Mouse (Mus musculus): ENCODE measurements around the gene Bdh2. TPM values are rescaled to one million over a fixed set of nuclear protein-coding genes. Genes with fewer than 3 reads are reported as not detected.
A peak's percentile ranks its signal among the peaks of the same experiment; 100 is the strongest.

The Bdh2 gene
- polyA plus RNA-seq, 1 experiment from 2014 or later = 46.0 TPM

DNA sequence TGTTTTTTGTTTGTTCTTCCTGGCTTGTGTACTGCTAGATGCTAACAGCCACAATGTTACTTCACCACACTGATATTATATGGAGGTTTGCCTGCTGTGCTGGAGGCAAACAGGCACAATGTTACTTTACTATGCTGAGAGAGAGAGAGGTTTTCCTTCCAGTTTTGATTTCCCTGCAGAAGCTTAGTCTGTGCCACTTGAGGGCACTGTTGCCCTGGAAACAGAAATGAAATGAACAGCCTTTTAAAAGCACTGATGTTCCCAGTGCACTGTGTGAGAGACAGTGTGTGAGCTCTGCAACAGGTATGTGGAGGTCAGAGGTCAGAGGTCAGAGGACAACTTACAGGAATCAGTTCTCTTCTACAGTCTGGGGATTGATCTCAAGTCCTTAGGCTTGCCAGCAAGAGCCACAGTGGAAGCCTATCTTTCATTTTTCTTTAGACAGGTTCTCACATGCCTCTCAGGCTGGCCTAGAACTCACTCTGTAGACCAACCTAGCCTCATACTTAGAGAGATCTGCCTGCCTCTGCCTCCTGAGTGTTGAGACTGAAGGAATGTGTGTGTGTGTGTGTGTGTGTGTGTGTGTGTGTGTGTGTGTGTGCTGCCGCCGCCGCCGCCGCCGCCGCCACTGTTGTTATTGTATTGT is 9.4 kb downstream of the Bdh2 start:
- H3K9me3 ChIP-seq (ENCODE audit: low read length) = no peaks in the 10 kb centered on the region
- H3K4me2 ChIP-seq (replicated peaks; ENCODE audit: low read depth, low read length) = no peak overlapping the region
- no peak overlapping the region for H3K4me3 ChIP-seq (ENCODE audit: low read length)
- no peaks in the 10 kb centered on the region for H3K27me3 ChIP-seq (ENCODE audit: insufficient read depth, low read length)
- ATAC-seq (ENCODE audit: low FRiP score, low TSS enrichment) = peak; percentile 62
- WGBS = 95% methylated on average over 7 of the region's 7 CpGs
- no peak overlapping the region for H3K9ac ChIP-seq (replicated peaks; ENCODE audit: low read length)
- H3K4me1 ChIP-seq (ENCODE audit: insufficient read depth, low read length) = no peaks in the 10 kb centered on the region
- no peaks in the 10 kb centered on the region for H3K36me3 ChIP-seq (ENCODE audit: insufficient read depth, low read length)
- no peak overlapping the region for H3K27ac ChIP-seq (ENCODE audit: low read length)

DNA sequence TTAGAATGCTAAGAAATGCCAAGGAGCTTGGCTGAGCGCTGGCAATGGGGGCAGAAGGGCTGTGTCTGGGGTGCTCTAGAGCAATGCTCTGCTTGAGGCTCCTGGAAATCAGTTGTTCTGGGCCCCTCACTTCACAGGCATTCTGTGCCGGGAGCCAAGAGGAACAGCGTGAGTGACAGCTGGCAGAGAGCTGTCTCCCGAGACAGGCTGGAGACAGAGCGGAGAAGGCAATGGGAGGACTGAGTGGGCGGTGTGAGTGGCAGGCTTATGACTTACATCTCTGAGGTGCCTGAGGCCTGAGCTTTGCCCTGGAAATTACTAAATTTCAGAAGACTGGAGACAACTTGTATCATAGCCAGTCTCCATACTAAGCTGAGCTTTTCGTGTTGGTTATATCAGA is 12.7 kb downstream of the Bdh2 start:
- Histone ChIP-seq H3K9me3 (ENCODE audit: low read length) (no peaks in the 10 kb centered on the region), H3K4me2 (replicated peaks; ENCODE audit: low read depth, low read length) (no peak overlapping the region), H3K4me3 (ENCODE audit: low read length) (no peak overlapping the region), H3K27me3 (ENCODE audit: insufficient read depth, low read length) (no peaks in the 10 kb centered on the region), H3K4me1 (ENCODE audit: insufficient read depth, low read length) (no peaks in the 10 kb centered on the region), H3K36me3 (ENCODE audit: insufficient read depth, low read length) (no peaks in the 10 kb centered on the region), H3K9ac (replicated peaks; ENCODE audit: low read length) (no peak overlapping the region), H3K27ac (ENCODE audit: low read length) (no peak overlapping the region)
- WGBS = 51% methylated on average over 7 of the region's 7 CpGs
- no peak for ATAC-seq (ENCODE audit: low FRiP score, low TSS enrichment)

DNA sequence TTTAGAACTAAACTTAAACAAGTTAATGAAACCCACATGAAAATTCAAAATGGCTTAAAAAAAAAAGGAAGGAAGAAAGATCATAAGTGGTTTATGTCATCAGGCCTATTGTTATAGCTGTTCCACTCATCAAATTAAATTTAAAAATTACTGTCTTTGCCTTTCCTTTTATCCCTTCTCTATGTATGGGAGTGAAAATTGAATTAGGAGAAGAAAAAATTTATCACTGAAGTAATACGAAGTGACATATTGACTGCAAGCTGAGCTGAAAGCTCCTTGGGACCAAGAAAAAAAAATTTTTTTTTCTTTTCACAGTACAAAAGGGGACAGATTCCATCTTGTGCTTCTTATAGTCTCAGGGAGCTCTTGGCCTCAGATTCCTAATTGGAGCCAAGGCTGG is 14.5 kb downstream of the Bdh2 start:
- no peak for ATAC-seq (ENCODE audit: low FRiP score, low TSS enrichment)
- Histone ChIP-seq H3K9ac (replicated peaks; ENCODE audit: low read length) (no peak overlapping the region), H3K27ac (ENCODE audit: low read length) (no peak overlapping the region), H3K36me3 (ENCODE audit: insufficient read depth, low read length) (no peaks in the 10 kb centered on the region), H3K27me3 (ENCODE audit: insufficient read depth, low read length) (no peaks in the 10 kb centered on the region), H3K4me2 (replicated peaks; ENCODE audit: low read depth, low read length) (no peak overlapping the region), H3K4me1 (ENCODE audit: insufficient read depth, low read length) (no peaks in the 10 kb centered on the region), H3K4me3 (ENCODE audit: low read length) (no peak overlapping the region), H3K9me3 (ENCODE audit: low read length) (no peaks in the 10 kb centered on the region)
- 78% methylated on average over 1 of the region's 1 CpGs for WGBS

DNA sequence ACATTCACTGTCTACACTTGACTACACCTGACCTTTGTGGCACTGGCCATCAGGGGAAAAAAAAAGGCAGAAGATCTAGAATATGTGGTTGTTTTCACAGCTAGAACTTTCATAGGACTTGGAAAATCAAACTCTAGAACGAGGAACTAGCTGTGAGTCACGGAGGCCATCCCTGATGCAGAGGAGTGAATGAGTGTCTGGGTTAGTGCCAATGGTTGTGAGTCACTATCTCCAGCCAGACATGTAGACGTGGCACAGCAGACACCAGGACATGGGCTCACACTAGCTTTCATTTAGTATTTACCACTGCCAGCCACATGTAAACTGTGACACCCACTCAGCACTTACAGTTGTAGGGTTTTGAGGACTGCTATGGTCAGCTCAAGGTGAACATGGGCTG is 17.5 kb downstream of the Bdh2 start:
- H3K4me3 ChIP-seq (ENCODE audit: low read length) = no peak overlapping the region
- H3K36me3 ChIP-seq (ENCODE audit: insufficient read depth, low read length) = no peaks in the 10 kb centered on the region
- ATAC-seq (ENCODE audit: low FRiP score, low TSS enrichment) = no peak
- no peaks in the 10 kb centered on the region for H3K4me1 ChIP-seq (ENCODE audit: insufficient read depth, low read length)
- H3K9ac ChIP-seq (replicated peaks; ENCODE audit: low read length) = no peak overlapping the region
- no peak overlapping the region for H3K27ac ChIP-seq (ENCODE audit: low read length)
- WGBS = 83% methylated on average over 3 of the region's 3 CpGs
- H3K9me3 ChIP-seq (ENCODE audit: low read length) = no peaks in the 10 kb centered on the region
- no peaks in the 10 kb centered on the region for H3K27me3 ChIP-seq (ENCODE audit: insufficient read depth, low read length)
- H3K4me2 ChIP-seq (replicated peaks; ENCODE audit: low read depth, low read length) = no peak overlapping the region

DNA sequence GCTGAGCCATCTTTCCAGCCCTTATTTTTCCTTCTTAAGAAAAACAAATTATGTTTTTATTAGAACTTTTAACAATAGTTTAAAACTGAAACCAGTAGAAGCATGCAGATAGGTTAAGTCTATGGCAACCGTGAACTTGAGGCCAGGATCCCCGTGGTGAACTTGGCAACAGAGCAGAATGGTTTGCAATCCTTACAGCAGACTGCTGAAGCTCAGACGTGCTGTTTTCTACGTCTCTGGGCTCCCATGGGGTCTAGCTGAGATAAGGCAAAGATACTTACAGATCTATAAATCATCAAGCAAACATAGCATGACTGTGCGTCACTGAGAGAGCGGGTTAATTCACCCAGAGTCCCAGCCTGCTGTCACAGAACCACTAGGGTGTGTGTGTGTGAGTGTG is 19.1 kb downstream of the Bdh2 start:
- no peaks in the 10 kb centered on the region for H3K9me3 ChIP-seq (ENCODE audit: low read length)
- no peak overlapping the region for H3K27ac ChIP-seq (ENCODE audit: low read length)
- H3K4me1 ChIP-seq (ENCODE audit: insufficient read depth, low read length) = no peaks in the 10 kb centered on the region
- H3K9ac ChIP-seq (replicated peaks; ENCODE audit: low read length) = no peak overlapping the region
- ATAC-seq (ENCODE audit: low FRiP score, low TSS enrichment) = no peak
- 34% methylated on average over 6 of the region's 6 CpGs for WGBS
- H3K27me3 ChIP-seq (ENCODE audit: insufficient read depth, low read length) = no peaks in the 10 kb centered on the region
- H3K36me3 ChIP-seq (ENCODE audit: insufficient read depth, low read length) = no peaks in the 10 kb centered on the region
- no peak overlapping the region for H3K4me3 ChIP-seq (ENCODE audit: low read length)
- no peak overlapping the region for H3K4me2 ChIP-seq (replicated peaks; ENCODE audit: low read depth, low read length)

DNA sequence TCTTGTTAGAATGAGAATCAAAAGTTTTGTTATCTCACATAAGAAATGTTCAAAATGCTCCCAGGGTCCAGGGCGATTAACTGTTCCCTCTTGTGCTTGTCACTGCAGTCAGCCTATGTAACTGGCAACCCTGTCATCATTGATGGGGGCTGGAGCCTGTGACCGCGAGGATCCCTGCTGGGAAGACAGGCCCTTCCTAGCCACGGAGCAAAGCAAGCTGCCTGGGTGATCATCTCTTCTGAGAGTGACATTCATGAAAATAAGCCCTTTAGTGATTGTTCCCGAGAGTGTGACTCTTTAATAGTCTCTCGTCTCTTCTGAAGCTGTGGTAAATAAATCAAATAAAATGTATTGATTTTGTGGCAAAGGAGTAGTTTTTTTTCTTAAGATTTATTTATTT is 23.0 kb downstream of the Bdh2 start:
- H3K4me3 ChIP-seq (ENCODE audit: low read length) = no peak overlapping the region
- H3K36me3 ChIP-seq (ENCODE audit: insufficient read depth, low read length) = no peaks in the 10 kb centered on the region
- 30% methylated on average over 6 of the region's 6 CpGs for WGBS
- no peaks in the 10 kb centered on the region for H3K9me3 ChIP-seq (ENCODE audit: low read length)
- no peak for ATAC-seq (ENCODE audit: low FRiP score, low TSS enrichment)
- no peak overlapping the region for H3K27ac ChIP-seq (ENCODE audit: low read length)
- no peak overlapping the region for H3K4me2 ChIP-seq (replicated peaks; ENCODE audit: low read depth, low read length)
- H3K27me3 ChIP-seq (ENCODE audit: insufficient read depth, low read length) = no peaks in the 10 kb centered on the region
- 0 out of 2 replicates have a peak, but pooled peaks cover 4% of the 10 kb centered on the region for H3K4me1 ChIP-seq (ENCODE audit: insufficient read depth, low read length)
- H3K9ac ChIP-seq (replicated peaks; ENCODE audit: low read length) = no peak overlapping the region

DNA sequence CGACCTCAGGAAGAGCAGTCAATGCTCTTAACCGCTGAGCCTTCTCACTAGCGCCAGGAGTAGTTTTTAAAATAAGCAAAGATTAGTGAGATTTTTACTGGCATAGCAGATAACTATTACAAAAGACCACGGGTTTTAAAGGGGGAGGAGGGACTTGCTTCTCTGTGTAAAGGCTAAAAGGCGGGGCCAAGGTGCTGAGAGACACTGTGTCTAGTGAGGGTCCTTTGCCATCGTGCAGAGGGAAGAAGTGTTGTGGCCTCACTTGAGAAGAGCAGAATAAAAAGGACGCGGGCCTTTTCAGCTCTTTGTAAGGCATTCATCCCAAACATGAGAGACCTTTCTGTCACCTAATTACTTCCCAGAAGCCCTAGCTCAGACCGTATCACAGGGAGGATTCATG is 23.5 kb downstream of the Bdh2 start:
- H3K9ac ChIP-seq (replicated peaks; ENCODE audit: low read length) = no peak overlapping the region
- H3K27me3 ChIP-seq (ENCODE audit: insufficient read depth, low read length) = no peaks in the 10 kb centered on the region
- 25% methylated on average over 9 of the region's 9 CpGs for WGBS
- no peaks in the 10 kb centered on the region for H3K9me3 ChIP-seq (ENCODE audit: low read length)
- no peak overlapping the region for H3K4me3 ChIP-seq (ENCODE audit: low read length)
- H3K36me3 ChIP-seq (ENCODE audit: insufficient read depth, low read length) = no peaks in the 10 kb centered on the region
- H3K27ac ChIP-seq (ENCODE audit: low read length) = no peak overlapping the region
- H3K4me1 ChIP-seq (ENCODE audit: insufficient read depth, low read length) = 0 out of 2 replicates have a peak, but pooled peaks cover 4% of the 10 kb centered on the region
- no peak for ATAC-seq (ENCODE audit: low FRiP score, low TSS enrichment)
- no peak overlapping the region for H3K4me2 ChIP-seq (replicated peaks; ENCODE audit: low read depth, low read length)

DNA sequence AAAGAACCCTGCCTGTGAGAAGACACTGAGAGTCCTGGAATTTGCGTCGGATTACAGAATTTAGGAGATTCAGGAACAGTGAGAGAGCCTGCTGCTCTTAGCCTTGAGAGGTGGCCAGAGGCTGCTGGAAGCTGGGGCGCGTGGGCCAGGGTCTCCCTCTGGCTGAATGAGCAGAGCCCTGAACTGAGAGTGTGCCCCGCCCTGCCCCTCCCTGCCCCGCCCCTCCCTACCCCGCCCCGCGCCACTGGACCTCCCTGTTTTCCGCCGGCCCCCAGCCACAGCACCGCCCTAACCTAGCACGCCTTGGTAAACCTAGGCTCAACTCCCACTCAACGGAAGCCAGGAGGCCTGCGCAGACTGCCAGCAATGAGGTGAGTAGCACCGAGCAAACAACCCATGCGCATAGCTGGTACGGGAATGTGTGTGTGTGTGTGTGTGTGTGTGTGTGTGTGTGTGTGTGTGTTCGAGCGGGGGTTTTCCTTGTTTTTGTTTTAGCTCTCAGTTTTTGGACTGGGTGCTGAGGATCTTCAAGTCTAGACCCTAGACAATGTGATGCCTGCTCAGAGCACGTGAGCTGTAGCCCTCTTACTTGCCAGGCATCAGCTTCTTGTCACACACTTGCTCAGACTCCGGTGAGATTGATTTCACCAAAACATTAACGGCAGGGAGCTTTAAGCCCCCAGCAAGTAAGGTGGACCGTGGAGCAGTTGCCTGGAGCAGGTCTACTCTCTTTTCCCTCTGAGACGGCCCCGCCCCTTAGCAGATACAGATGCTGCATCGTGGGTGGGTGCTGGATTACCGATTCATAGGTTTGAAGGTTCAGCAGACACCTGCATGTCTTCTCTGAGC is 26.6 kb downstream of the Bdh2 start, which contains the start of gene Slc9b2:
Gene Slc9b2 (plus strand): TSS at position 290 of the 849 bp plus-strand sequence.
- H3K27ac ChIP-seq (ENCODE audit: low read length) = no peak within 1 kb of the TSS
- 0 out of 2 replicates have a peak, but pooled peaks cover 4% of the 10 kb centered on the region for H3K4me1 ChIP-seq (ENCODE audit: insufficient read depth, low read length)
- peak within 1 kb of the TSS; percentile 42 for H3K4me3 ChIP-seq (ENCODE audit: low read length)
- H3K4me2 ChIP-seq (replicated peaks; ENCODE audit: low read depth, low read length) = peak within 1 kb of the TSS; percentile 65
- H3K27me3 ChIP-seq (ENCODE audit: insufficient read depth, low read length) = no peaks in the 10 kb centered on the region
- H3K9me3 ChIP-seq (ENCODE audit: low read length) = no peaks in the 10 kb centered on the region
- ATAC-seq (ENCODE audit: low FRiP score, low TSS enrichment) = peak; percentile 98
- WGBS = 5% methylated on average over 28 of the region's 28 CpGs
- no peaks in the 10 kb centered on the region for H3K36me3 ChIP-seq (ENCODE audit: insufficient read depth, low read length)
- H3K9ac ChIP-seq (replicated peaks; ENCODE audit: low read length) = peak within 1 kb of the TSS; percentile 41

DNA sequence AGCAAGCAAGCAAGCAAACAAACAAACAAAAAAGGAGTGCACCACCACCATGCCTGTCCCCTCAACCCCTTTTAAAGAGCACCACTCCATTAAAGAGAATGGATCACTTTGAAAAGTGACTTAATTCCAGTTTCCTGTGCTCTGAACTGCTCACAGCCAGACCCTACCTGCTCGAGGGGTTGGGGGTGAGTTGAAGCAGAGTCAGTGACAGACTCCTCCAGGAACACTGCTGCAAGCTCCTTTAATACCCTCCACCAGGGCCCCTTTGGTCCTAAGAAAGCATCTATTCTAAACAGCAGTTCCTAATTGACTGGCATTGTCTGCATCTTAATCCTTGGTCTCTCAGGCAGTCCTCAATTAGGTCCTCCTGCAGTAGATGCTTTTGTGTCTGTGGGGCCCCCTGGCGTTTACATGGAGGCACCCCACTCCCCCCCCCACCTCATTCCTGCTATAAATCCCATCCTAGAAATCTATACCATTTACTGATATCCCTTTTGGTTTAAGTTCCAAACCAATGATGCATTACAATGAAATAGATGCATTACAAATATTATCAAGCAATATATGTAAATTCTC is 32.0 kb downstream of the Bdh2 start:
- Histone ChIP-seq H3K36me3 (ENCODE audit: insufficient read depth, low read length) (no peaks in the 10 kb centered on the region), H3K4me3 (ENCODE audit: low read length) (no peak overlapping the region), H3K27ac (ENCODE audit: low read length) (no peak overlapping the region), H3K9ac (replicated peaks; ENCODE audit: low read length) (no peak overlapping the region), H3K9me3 (ENCODE audit: low read length) (peaks cover 3% of the 10 kb centered on the region; the same call in 1 of the 2 replicates), H3K4me2 (replicated peaks; ENCODE audit: low read depth, low read length) (no peak overlapping the region), H3K4me1 (ENCODE audit: insufficient read depth, low read length) (0 out of 2 replicates have a peak, but pooled peaks cover 2% of the 10 kb centered on the region), H3K27me3 (ENCODE audit: insufficient read depth, low read length) (no peaks in the 10 kb centered on the region)
- no peak for ATAC-seq (ENCODE audit: low FRiP score, low TSS enrichment)
- 37% methylated on average over 2 of the region's 2 CpGs for WGBS

DNA sequence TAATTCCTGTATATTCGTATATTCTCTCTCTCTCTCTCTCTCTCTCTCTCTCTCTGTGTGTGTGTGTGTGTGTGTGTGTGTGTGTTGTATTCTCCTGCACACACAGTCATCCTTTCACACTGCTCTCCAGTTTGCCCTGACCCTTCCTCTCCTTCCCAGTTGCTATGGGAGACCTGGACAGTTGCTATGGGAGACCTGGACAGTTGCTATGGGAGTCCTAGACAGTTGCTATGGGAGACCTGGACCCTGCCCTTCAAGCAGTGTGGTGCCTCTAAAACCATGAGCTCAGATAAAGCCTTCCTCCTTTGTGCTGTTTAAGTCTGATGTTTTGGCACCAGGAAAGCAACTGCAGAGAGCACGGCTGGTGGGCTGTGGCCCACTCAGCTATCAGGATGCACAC is 32.7 kb downstream of the Bdh2 start:
- no peak for ATAC-seq (ENCODE audit: low FRiP score, low TSS enrichment)
- 85% methylated on average over 2 of the region's 2 CpGs for WGBS
- peaks cover 3% of the 10 kb centered on the region; the same call in 1 of the 2 replicates for H3K9me3 ChIP-seq (ENCODE audit: low read length)
- no peak overlapping the region for H3K4me2 ChIP-seq (replicated peaks; ENCODE audit: low read depth, low read length)
- no peak overlapping the region for H3K9ac ChIP-seq (replicated peaks; ENCODE audit: low read length)
- H3K27me3 ChIP-seq (ENCODE audit: insufficient read depth, low read length) = no peaks in the 10 kb centered on the region
- H3K36me3 ChIP-seq (ENCODE audit: insufficient read depth, low read length) = no peaks in the 10 kb centered on the region
- no peak overlapping the region for H3K27ac ChIP-seq (ENCODE audit: low read length)
- no peak overlapping the region for H3K4me3 ChIP-seq (ENCODE audit: low read length)
- no peaks in the 10 kb centered on the region for H3K4me1 ChIP-seq (ENCODE audit: insufficient read depth, low read length)
